Mouse (Mus musculus) thymus, postnatal 4 days (tissue): ENCODE results near the gene Dusp2.

Experiments
- DNase-seq: peaks from one replicate; pipeline ENCODE4 v3.0.0; 2021

Dusp2 gene

DNA sequence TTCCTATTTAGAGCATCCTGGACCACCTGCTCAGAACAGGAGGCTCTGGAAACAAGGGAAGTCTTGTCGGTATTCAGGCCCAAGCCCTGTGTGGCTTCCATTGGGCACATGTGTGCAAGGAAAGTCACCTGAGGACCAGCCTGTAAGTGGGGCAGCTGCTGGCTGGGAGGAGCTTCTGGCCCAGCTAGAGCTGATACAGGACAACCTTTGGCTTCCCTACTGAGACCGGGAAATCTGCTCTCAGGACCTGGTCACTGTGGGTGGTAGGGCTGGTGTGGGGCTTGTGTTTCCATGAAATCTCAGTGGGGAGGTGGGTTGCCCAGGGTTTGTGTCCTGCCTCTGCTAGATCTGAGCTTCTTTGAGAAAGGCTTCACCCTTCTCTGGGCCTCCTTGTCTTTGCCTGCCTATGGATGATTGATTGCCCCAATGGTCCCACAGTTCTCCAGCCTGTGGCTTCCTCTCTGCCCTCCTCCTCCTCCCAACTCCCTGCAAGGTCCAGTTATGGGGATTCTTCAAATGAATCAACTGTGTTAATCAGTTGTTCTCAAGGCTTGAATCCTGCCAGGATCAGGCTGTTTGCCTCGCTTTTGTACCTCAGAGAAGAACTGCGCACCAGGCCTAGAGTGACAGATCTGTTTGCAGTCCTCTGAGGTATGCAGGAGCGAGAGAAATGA is 33.9 kb downstream of the Dusp2 start:
- DNase-seq, result no peak

DNA sequence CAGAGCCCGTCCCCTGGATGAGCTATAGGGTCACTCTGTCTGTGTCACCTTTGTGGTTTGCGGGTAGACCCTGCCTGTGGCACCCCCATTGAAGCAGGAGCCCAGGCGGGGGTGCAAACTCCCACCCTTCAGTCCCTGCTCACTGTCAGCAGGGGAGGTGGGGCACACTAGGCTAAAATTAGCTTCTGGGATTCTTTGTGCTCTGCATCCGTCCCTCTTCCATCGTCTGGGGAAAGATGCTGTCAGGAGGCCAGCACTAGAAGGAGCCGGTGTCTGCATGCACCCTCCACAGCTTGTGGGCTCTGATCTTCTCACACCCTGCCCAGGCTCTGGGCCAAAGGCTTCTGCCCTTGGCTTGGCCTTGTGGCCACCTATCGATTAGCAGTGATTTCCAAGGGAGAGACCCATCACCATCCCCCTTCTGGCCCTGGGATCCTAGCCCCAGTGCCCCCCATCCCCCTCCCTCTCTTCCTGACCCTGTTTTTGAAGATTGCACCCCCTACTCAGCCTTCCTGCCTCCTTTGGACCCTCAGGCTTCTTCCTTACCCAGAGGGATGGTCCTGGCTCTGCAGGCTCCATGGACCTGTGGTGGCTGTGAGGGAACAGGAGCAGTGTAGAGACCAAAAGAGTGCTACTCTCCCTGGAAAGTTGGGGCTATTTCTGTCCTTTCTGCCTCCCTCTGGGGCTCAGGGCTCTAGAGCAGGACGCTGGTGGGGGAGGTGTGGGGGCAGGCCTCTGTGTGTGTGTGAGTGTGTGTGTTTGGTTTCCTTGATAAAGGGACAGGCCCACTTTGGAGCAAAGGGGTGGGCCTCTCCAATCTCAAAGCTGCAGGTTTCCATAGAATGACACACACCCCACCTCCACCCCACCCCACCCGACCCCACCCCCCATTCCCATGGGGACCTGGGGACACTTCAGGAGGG is 34.9 kb downstream of the Dusp2 start:
- no peak for DNase-seq

DNA sequence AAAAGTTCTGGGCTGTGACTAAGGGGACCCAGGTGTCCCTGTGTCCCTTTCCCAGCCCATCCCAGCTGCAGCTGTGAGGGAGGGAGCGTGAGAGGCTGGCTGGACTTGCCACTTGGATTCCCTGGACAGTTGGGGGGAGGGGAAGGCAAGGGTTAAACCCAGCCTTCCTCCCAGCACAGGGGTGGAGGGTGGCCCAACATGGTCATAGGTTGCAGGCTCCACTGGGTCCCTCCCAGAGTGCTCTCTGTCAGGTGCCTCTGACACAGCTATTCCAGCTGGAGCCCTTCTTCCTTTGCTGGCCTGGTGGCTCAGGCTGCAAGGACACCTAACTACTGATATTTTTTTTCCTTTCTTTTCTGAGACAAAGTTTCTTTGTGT is 35.5 kb downstream of the Dusp2 start:
- DNase-seq, result no peak

DNA sequence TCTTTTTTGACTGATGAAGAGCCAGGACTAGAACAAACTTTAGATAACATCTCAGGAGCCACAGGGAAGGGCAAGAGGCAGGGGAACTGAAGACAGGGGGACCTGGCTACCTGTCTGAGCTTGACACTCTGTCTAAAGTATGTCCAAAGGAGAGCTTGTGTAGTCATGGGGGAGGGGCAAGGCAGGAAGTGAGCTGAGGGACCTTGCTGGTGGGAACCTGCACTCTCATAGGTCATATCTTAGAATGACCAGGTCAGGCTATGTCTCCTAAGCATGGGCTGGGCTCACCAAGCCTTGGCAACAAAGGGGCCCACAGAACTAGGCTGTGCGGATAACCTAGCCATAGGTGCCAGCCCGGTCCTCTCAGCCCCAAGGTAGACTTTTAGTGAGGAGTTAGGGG is 36.1 kb downstream of the Dusp2 start:
- DNase-seq, result no peak

DNA sequence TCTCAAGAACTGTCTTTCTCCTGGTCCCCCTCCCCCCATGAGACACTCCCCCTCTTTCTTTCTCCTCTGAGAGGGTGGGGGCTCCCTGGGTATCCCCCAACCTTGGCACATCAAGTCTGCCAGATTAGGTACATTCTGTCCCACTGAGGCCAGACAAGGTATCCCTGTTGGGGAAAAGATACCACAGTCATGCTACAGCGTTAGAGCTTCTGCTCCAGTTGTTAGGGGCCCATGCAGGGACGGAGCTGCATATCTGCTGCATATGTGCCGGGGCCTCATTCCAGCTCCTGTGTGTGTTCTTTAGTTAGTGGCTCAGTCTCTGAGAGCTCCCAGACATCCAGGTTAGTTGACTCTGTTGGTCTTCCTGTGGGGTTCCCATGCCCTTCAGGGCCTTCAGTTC is 38.2 kb downstream of the Dusp2 start:
- no peak for DNase-seq

DNA sequence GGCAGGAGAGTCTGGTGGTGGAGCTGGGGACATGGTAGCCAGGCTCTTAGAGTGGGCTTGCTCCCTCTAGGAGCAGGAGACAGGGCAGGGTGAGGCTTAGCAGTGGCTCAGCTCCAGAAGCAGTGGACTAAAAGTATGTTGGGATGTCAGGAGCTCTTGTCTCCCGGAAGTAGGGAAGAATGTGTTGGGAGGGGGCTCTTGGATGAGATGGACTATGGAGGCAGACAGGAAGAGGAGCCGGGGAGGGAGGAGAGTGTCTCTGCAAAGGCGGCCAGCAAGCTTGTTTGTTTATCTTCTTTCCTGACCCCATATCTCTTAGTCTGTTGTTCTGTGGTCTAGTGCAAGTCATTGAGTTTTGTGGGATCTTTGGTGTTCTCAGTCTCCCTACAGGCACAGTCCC is 39.1 kb downstream of the Dusp2 start:
- DNase-seq, result no peak

DNA sequence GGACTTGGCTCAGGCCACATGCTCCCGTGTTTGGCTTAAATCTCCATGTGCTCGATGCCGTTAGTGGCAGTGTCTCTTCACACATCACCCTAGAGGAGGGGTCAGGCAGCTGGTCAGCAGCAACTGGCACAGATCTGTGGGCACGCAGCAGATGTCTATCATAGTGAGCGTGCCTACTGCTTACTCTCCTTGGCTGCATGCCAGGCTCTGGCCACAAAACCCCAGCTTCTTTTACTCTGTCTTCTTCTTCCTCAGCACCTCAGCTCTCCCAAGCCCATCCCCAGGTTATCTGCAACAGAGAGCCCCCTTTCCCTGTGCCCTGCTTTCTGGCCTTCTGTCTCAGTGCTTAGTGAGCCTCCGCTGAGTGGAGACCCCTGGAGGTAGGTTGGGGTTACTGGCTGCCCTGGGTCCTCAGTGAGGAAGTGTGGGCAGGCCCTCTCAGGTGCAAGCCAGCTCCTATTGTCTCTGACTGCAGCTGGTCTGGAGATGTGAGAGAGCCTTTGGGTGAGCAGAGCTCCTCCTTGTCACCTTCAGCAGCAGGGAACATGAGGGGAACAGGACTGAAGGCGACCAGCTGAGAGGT is 39.9 kb downstream of the Dusp2 start:
- DNase-seq, result peak; percentile 73

DNA sequence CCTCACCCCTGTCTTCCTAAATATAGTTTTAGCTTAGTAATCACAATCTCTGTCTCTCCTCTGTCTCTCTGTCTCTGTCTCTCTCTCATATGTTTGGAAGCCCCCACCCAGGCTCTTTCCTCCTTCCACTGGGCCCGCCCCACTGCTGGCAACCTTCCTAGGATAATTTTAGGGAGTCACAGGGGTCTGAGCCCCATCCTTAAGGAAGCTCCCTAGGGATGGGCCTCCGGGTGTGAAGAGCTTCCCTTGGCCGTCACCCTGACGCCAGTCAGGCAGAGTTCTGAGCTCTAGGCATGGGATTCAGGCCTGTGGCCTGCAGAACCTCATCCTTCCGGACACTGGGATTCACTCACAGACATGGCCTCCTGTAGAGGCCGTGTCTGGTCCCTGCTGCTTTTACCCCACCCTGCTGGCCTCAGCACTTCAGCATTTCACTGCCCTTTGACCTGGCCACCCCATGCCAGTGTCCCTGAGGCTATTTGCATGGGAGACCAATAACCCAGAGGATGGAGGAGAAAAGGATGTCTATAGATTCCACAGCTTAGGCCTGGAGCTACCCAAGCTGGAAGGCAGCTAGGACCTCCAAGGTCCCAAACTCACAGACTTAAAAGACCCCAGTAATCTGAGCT is 40.6 kb downstream of the Dusp2 start:
- DNase-seq, result no peak

DNA sequence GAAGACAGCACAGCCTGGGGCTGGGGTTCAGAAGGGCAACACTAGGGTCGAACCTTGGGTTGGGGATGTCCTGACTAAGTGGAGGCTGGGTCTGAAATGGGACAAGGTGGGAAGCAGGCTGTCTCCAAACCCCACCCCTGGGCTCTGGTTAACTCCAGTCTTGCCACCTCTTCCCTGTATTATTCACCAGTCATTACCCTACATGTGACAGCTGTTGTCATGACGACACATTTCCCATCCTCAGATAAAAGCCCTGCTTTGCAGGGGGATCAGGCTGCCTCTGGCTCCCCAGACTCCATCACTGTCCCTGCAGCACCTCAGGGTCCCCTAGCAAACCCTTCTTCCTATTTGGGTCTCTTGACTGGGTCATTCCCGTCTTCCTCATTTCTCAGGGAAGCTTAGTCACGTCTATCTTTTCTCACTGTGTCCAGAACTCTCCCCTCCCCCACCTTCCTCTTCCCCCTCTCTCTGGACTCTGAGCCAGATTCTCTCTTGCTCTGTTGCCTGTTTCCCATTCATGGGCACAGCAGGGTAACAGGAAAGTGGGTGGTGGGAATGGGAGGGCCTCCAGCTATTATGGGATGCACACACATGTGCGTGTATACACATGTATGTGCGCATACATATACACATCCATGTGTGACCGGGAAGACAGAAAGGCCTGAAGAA is 42.1 kb downstream of the Dusp2 start:
- DNase-seq, result no peak

DNA sequence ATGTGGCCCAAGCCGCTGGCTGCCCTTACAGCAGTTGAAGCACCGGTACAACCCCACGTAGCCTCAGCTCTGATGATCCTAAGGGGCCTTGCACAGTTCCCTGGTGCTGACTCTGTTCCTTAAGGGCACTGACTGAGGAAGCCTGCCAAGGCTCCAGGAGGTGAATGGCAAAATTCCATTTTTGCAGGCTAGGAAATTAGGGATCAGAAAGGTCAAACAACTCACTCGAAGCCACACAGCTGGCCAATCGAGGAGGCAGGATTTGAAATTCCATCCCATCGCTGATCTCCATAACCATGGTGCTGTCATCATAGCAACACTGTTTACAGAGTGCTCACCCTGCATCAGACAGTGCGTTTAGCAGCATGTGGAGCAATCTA is 42.6 kb downstream of the Dusp2 start:
- no peak for DNase-seq

DNA sequence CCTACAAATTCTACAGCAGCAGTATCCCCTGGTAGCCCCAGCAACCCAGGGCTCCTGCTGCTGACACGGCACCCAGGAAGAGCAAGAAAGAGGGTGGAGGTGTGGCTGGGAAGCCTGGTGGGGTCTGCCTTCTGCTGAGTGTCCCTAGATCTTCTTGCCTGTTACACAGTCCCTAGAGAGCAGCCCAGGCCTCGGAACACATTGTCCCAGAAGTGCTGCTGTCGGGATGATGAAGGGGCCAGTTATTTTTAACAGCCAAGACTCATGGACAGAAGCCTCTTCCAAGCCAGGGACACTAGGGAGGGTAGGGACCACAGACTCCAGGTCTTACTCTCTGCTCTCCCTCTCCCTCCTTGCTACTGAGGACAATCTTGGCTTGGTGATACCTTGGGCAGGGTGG is 43.3 kb downstream of the Dusp2 start:
- DNase-seq, result no peak

DNA sequence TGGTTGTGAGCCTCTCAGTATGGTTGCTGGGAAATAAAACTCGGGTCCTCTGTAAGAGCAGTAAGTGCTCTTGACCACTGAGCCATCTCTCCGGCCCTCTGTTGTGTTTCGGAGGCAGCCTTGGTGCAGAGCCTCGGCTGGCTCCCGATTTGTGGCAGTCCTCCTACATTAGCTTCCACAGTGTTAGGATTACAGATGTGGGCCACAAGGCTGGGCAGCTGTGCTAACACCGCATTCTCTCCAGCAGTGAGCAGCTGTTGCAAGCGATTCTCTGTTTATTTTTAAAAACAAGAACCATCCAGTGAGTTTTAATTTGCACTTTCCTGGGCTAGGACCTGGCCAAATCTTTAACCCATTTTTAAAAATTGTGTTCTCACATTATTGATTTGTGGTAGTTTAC is 47.9 kb downstream of the Dusp2 start:
- DNase-seq, result no peak

DNA sequence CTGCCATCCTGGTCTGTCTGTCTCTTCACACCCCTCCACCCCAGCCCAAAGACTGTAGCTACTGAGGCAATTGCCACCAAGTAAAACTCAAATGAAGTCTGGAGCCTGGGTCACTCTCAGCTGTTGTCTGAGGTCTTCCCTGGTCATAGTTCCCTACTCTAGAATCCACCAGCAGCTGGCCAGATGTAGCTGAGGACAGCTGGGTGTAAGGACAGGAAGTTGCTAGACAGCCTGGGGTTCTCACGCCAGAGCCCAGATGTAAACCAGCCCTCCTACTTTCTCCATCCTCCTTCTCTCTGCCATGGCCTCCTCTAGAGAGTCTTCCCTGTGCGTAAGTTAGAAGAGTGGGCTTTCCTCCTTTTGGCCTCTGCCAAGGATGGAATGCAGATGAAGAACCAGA is 51.6 kb downstream of the Dusp2 start:
- DNase-seq, result no peak
